Mouse (Mus musculus): ENCODE data around the gene 4931414P19Rik. TPM values are rescaled to one million over a fixed set of nuclear protein-coding genes. Genes with fewer than 3 reads are reported as not detected.

The 4931414P19Rik gene
- polyA plus RNA-seq, 1 experiment from 2014 or later, result 7.1 TPM

GRCm38 (mm10) chr14:54644294-54644693 lies 38.5 kb upstream of the 4931414P19Rik start:
- no peak for ATAC-seq (replicated peaks; ENCODE audit: low FRiP score, low TSS enrichment, low read depth)
- Histone ChIP-seq H3K36me3 (ENCODE audit: control insufficient read depth, insufficient read depth, low read length) (peaks cover 71% of the 10 kb centered on the region), H3K9me3 (ENCODE audit: control insufficient read depth, low read length) (no peaks in the 10 kb centered on the region), H3K4me2 (ENCODE audit: low read length) (no peak overlapping the region), H3K27ac (ENCODE audit: low read depth) (no peak overlapping the region), H3K4me1 (replicated peaks; ENCODE audit: control insufficient read depth, insufficient read depth, low read length) (peaks cover 15% of the 10 kb centered on the region), H3K4me3 (ENCODE audit: low read depth, low read length) (no peak overlapping the region), H3K9ac (ENCODE audit: low read length) (no peak overlapping the region), H3K27me3 (replicated peaks; ENCODE audit: control insufficient read depth, insufficient read depth, low read length) (no peaks in the 10 kb centered on the region)
- DNase-seq (ENCODE audit: low spot score), result no peak
- WGBS, result 86% methylated on average over 9 of the region's 9 CpGs

- Histone ChIP-seq H3K4me2 (ENCODE audit: low read length) (no peak overlapping the region), H3K4me3 (ENCODE audit: low read depth, low read length) (no peak overlapping the region), H3K27ac (ENCODE audit: low read depth) (no peak overlapping the region), H3K36me3 (ENCODE audit: control insufficient read depth, insufficient read depth, low read length) (peaks cover 58% of the 10 kb centered on the region), H3K9ac (ENCODE audit: low read length) (no peak overlapping the region), H3K27me3 (replicated peaks; ENCODE audit: control insufficient read depth, insufficient read depth, low read length) (no peaks in the 10 kb centered on the region), H3K4me1 (replicated peaks; ENCODE audit: control insufficient read depth, insufficient read depth, low read length) (peaks cover 10% of the 10 kb centered on the region), H3K9me3 (ENCODE audit: control insufficient read depth, low read length) (no peaks in the 10 kb centered on the region)
- WGBS, result 83% methylated on average over 2 of the region's 2 CpGs
- ATAC-seq (replicated peaks; ENCODE audit: low FRiP score, low TSS enrichment, low read depth), result no peak
- no peak for DNase-seq (ENCODE audit: low spot score)
Observed at GRCm38 (mm10) chr14:54643011-54643410, 37.2 kb upstream of the 4931414P19Rik start.

- WGBS, result 83% methylated on average over 25 of the region's 25 CpGs
- Histone ChIP-seq H3K27me3 (replicated peaks; ENCODE audit: control insufficient read depth, insufficient read depth, low read length) (no peaks in the 10 kb centered on the region), H3K4me1 (replicated peaks; ENCODE audit: control insufficient read depth, insufficient read depth, low read length) (peaks cover 10% of the 10 kb centered on the region), H3K36me3 (ENCODE audit: control insufficient read depth, insufficient read depth, low read length) (peaks cover 53% of the 10 kb centered on the region), H3K9ac (ENCODE audit: low read length) (no peak overlapping the region), H3K4me3 (ENCODE audit: low read depth, low read length) (no peak overlapping the region), H3K9me3 (ENCODE audit: control insufficient read depth, low read length) (no peaks in the 10 kb centered on the region), H3K4me2 (ENCODE audit: low read length) (no peak overlapping the region), H3K27ac (ENCODE audit: low read depth) (no peak overlapping the region)
- DNase-seq (ENCODE audit: low spot score) (no peak), ATAC-seq (replicated peaks; ENCODE audit: low FRiP score, low TSS enrichment, low read depth) (no peak)
Observed at GRCm38 (mm10) chr14:54642224-54642944, 36.6 kb upstream of the 4931414P19Rik start.

GRCm38 (mm10) chr14:54641305-54641969 lies 35.6 kb upstream of the 4931414P19Rik start, which contains the start of gene Cdh24:
Cdh24 (minus strand) TSS chr14:54641364.
- Histone ChIP-seq H3K36me3 (ENCODE audit: control insufficient read depth, insufficient read depth, low read length) (peaks cover 50% of the 10 kb centered on the region), H3K9me3 (ENCODE audit: control insufficient read depth, low read length) (no peaks in the 10 kb centered on the region), H3K27me3 (replicated peaks; ENCODE audit: control insufficient read depth, insufficient read depth, low read length) (no peaks in the 10 kb centered on the region), H3K4me3 (ENCODE audit: low read depth, low read length) (peak within 1 kb of the TSS; percentile 61), H3K27ac (ENCODE audit: low read depth) (peak within 1 kb of the TSS; percentile 60), H3K4me1 (replicated peaks; ENCODE audit: control insufficient read depth, insufficient read depth, low read length) (peaks cover 10% of the 10 kb centered on the region), H3K9ac (ENCODE audit: low read length) (peak within 1 kb of the TSS; percentile 76), H3K4me2 (ENCODE audit: low read length) (peak within 1 kb of the TSS; percentile 77)
- DNase-seq (ENCODE audit: low spot score), result peak; percentile 99
- peak; percentile 91 for ATAC-seq (replicated peaks; ENCODE audit: low FRiP score, low TSS enrichment, low read depth)
- under 1% methylated on average over 41 of the region's 52 CpGs for WGBS

GRCm38 (mm10) chr14:54640946-54641304 lies 35.1 kb upstream of the 4931414P19Rik start, which contains the start of gene Gm17606:
Gm17606 (plus strand) TSS chr14:54640952.
- Histone ChIP-seq H3K4me3 (ENCODE audit: low read depth, low read length) (peak within 1 kb of the TSS; percentile 61), H3K36me3 (ENCODE audit: control insufficient read depth, insufficient read depth, low read length) (peaks cover 50% of the 10 kb centered on the region), H3K27ac (ENCODE audit: low read depth) (peak within 1 kb of the TSS; percentile 60), H3K4me1 (replicated peaks; ENCODE audit: control insufficient read depth, insufficient read depth, low read length) (peaks cover 10% of the 10 kb centered on the region), H3K27me3 (replicated peaks; ENCODE audit: control insufficient read depth, insufficient read depth, low read length) (no peaks in the 10 kb centered on the region), H3K9me3 (ENCODE audit: control insufficient read depth, low read length) (no peaks in the 10 kb centered on the region), H3K9ac (ENCODE audit: low read length) (peak within 1 kb of the TSS; percentile 76), H3K4me2 (ENCODE audit: low read length) (peak within 1 kb of the TSS; percentile 77)
- ATAC-seq (replicated peaks; ENCODE audit: low FRiP score, low TSS enrichment, low read depth), result no peak; the same call in 1 of the 2 replicates
- no peak for DNase-seq (ENCODE audit: low spot score)
- 0% methylated on average over 25 of the region's 28 CpGs for WGBS

GRCm38 (mm10) chr14:54640121-54640520 lies 34.3 kb upstream of the 4931414P19Rik start:
- no peak overlapping the region for H3K9ac ChIP-seq (ENCODE audit: low read length)
- 12% methylated on average over 4 of the region's 4 CpGs for WGBS
- H3K27me3 ChIP-seq (replicated peaks; ENCODE audit: control insufficient read depth, insufficient read depth, low read length), result no peaks in the 10 kb centered on the region

GRCm38 (mm10) chr14:54638210-54638609 lies 32.4 kb upstream of the 4931414P19Rik start:
- Histone ChIP-seq H3K9ac (ENCODE audit: low read length) (no peak overlapping the region), H3K27me3 (replicated peaks; ENCODE audit: control insufficient read depth, insufficient read depth, low read length) (no peaks in the 10 kb centered on the region), H3K27ac (ENCODE audit: low read depth) (no peak overlapping the region), H3K36me3 (ENCODE audit: control insufficient read depth, insufficient read depth, low read length) (peaks cover 37% of the 10 kb centered on the region), H3K4me2 (ENCODE audit: low read length) (no peak overlapping the region), H3K4me1 (replicated peaks; ENCODE audit: control insufficient read depth, insufficient read depth, low read length) (peaks cover 10% of the 10 kb centered on the region), H3K9me3 (ENCODE audit: control insufficient read depth, low read length) (no peaks in the 10 kb centered on the region), H3K4me3 (ENCODE audit: low read depth, low read length) (no peak overlapping the region)
- no peak for DNase-seq (ENCODE audit: low spot score)
- no peak for ATAC-seq (replicated peaks; ENCODE audit: low FRiP score, low TSS enrichment, low read depth)
- WGBS, result 76% methylated on average over 5 of the region's 5 CpGs

More at GRCm38 (mm10) chr14:54640121-54640520, 34.3 kb upstream of the 4931414P19Rik start:
- H3K27ac ChIP-seq (ENCODE audit: low read depth), result no peak overlapping the region
- ATAC-seq (replicated peaks; ENCODE audit: low FRiP score, low TSS enrichment, low read depth), result no peak
- H3K4me3 ChIP-seq (ENCODE audit: low read depth, low read length), result peak overlapping the region; percentile 61
- peak overlapping the region; percentile 77 for H3K4me2 ChIP-seq (ENCODE audit: low read length)
- DNase-seq (ENCODE audit: low spot score), result no peak
- peaks cover 10% of the 10 kb centered on the region for H3K4me1 ChIP-seq (replicated peaks; ENCODE audit: control insufficient read depth, insufficient read depth, low read length)
- H3K36me3 ChIP-seq (ENCODE audit: control insufficient read depth, insufficient read depth, low read length), result peaks cover 46% of the 10 kb centered on the region
- no peaks in the 10 kb centered on the region for H3K9me3 ChIP-seq (ENCODE audit: control insufficient read depth, low read length)

GRCm38 (mm10) chr14:54636954-54637353 lies 31.2 kb upstream of the 4931414P19Rik start:
- Histone ChIP-seq H3K36me3 (ENCODE audit: control insufficient read depth, insufficient read depth, low read length) (peaks cover 39% of the 10 kb centered on the region), H3K9me3 (ENCODE audit: control insufficient read depth, low read length) (no peaks in the 10 kb centered on the region), H3K9ac (ENCODE audit: low read length) (no peak overlapping the region), H3K4me2 (ENCODE audit: low read length) (no peak overlapping the region), H3K27ac (ENCODE audit: low read depth) (no peak overlapping the region), H3K4me3 (ENCODE audit: low read depth, low read length) (no peak overlapping the region), H3K27me3 (replicated peaks; ENCODE audit: control insufficient read depth, insufficient read depth, low read length) (no peaks in the 10 kb centered on the region), H3K4me1 (replicated peaks; ENCODE audit: control insufficient read depth, insufficient read depth, low read length) (peaks cover 10% of the 10 kb centered on the region)
- WGBS, result 59% methylated on average over 8 of the region's 8 CpGs
- ATAC-seq (replicated peaks; ENCODE audit: low FRiP score, low TSS enrichment, low read depth) (no peak), DNase-seq (ENCODE audit: low spot score) (peak; percentile 74)

Measured in intestine, embryonic 14.5 days (tissue).